Mouse (Mus musculus) frontal cortex, adult (tissue): Measurements from ENCODE around the gene Aspg.

Experiments
- ATAC-seq: cut with Nextera tagmentation; 2 replicates; pipeline ENCODE4 v1.9.2; 2017; ENCODE audit warnings: mild to moderate bottlenecking, moderate library complexity, mixed read lengths; ENCODE audit not compliant: low TSS enrichment

Gene Aspg

GRCm38 (mm10) chr12:112150011-112150410 lies 43.5 kb downstream of the Aspg start:
- no peak for ATAC-seq

DNA sequence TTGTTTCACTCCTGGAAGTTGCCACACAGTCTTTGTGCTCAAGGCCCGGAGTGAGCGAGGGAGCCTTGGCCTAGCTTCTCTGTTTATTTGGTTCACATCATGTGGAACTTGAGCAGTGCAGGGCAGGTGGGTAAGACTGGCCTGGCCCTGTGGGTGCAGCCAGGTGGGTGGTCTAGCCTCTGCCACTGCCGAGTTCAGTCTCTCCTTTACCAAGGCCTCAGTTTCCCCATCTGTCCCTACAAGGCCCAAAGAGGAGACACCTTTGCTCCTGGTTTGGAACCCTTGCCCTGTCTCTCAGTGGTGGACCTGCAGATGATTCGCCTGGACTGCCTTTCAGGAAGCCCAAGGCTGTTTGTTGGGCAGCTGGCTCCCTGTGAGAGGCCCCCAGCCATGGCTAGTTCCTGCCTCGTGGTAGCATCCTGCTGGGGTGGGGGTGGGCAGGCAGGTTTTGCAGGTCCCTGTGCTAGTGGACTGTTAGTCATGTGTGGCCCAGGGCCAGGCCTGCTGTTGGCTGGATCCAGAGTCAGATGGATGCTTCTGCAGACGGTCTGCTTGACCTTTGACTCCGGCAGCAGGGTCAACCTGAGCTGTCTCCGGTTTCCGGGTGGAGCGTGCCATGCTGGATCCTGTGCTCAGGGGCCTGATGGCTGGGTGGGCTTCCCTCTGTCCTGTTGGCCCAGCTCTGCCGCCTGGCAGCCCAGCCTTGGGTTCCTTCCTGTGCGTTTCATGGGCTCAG lies 44.9 kb downstream of the Aspg start:
- no peak for ATAC-seq

- no peak for ATAC-seq
These were observed 45.5 kb downstream of the Aspg start for GRCm38 (mm10) chr12:112151980-112152362.

GRCm38 (mm10) chr12:112153597-112153996 lies 47.1 kb downstream of the Aspg start:
- no peak for ATAC-seq

DNA sequence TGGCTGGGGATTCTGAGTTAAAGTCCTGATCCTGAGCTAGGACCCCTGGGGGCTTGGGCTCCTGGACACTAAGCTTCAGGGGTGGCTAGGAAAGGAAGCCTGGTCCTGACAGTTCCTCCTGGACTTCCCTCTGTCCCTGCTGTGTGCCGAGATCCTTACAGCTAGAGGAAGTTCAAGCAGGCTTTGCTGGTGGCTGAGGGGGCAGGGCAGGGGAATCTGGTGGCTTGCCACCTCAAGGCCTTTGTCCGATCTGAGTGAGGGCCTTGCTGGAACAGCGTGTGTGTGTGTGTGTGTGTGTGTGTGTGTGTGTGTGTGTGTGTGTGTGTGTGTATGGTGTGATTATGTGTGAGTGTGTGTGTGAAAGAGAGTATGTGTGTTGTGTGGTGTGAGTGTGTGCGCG lies 48.0 kb downstream of the Aspg start:
- ATAC-seq = no peak

- ATAC-seq = no peak
These were observed 49.0 kb downstream of the Aspg start for GRCm38 (mm10) chr12:112155218-112156051.

DNA sequence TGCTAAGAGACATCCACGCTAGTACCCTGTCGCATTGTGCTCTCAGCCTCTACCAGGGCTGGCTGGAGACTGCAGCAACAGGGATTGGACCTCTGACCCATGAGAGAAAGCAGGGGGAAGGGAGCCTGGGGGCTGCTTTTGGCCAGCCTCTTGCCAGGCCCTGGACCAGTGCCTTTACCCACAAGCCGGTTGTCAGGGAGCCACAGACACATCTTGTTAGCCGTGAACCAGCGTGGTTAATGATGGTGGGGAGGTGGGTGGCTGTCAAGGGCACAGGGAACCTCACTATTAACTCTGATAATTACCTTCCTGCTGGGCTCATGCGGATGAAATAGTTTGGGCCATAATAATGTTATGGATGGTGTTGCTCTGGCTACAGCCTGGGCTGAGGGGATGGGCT lies 50.3 kb downstream of the Aspg start:
- no peak for ATAC-seq

- no peak for ATAC-seq
These were observed 51.8 kb downstream of the Aspg start for GRCm38 (mm10) chr12:112158246-112158645.

- no peak for ATAC-seq
These were observed 52.3 kb downstream of the Aspg start for GRCm38 (mm10) chr12:112158784-112159183.

DNA sequence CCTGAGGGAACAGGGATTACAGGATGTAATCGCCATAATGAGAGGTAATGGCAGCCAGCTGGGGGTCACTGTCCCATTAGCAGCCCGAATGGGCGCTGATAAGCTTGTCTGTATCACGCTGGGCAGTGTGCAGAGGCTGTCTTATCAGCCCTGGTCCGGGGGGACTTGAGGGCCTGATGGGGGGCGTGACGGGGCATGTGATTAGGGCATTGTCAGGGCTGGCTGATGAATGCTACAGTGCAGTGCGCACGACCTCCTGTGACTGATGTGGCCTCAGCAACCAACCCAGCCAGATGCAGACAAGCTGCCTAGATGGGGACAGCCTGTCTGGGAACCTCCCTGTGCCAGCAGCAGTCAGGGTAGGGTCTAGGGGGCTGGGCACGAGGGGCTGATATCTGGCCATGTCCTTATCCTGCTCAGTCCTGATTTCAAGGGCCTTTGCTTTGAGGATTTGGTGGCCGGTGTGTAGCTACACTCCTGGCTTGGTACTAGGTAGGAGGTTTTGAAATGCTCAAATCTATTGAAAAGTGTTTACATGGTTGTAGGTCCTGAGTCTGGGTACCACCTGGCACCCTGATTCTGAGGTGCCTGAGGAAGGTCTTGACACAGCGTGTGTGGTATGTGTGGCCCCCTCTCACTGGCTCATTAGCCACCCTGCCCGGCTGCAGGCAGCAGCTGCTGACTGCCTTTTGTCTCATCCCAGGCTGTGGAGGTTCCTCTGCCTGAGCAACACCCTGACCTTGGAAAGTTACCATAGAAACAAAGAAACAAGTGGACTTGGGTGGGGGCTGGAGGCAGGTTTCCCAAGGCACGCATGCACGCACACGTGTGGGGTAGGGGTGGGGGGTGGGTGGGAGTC lies 57.7 kb downstream of the Aspg start:
- ATAC-seq = no peak

GRCm38 (mm10) chr12:112164840-112165219 lies 58.4 kb downstream of the Aspg start:
- no peak for ATAC-seq

GRCm38 (mm10) chr12:112169240-112169639 lies 62.8 kb downstream of the Aspg start:
- no peak for ATAC-seq

DNA sequence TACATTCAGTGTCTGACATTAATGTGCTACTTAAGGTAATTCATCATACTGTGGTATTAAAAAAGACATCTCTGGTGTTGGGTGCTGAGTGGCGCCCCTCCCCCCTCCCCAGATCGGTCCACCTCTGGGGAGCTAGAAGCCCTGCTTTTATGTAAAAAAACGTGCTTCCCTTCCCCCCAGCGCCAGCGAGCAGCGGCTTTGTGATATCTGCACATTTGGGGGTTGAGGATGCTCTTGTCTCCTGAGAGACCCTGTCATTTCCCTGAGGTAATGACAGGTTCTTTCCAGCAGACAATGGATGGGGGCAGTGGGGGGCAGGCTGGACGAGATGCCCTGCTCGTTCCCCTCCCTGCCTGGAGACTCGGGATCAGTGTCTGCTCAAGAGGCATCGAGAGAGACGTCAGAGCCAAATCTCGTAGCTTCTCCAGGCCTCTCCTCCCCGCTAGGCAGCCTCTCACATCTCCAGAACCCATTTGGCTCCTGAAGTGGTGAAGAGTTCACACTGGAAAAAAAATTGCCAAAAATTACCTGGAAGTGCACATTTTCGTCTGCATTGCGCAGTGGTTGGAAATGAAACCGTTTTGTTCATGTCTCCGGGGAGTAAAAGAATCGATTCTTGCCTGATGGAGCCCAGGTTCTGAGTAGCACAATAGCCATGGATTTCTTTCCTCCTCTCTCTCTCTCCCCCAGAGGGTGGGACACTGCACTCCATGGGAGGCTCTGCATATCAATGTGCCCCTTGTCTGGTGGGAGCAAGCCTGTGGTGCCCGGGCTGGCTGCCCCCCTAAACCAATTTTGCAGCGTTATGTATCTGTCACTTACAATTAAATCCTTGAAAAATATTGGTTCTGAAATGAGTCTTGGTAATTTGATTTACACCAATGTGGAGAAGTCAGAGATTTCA lies 64.4 kb downstream of the Aspg start:
- ATAC-seq = 0 out of 2 replicates have a peak, but pooled peaks have one; percentile 52

GRCm38 (mm10) chr12:112171657-112172056 lies 65.2 kb downstream of the Aspg start:
- no peak for ATAC-seq

- no peak for ATAC-seq
These were observed 65.7 kb downstream of the Aspg start for GRCm38 (mm10) chr12:112172214-112172613.
